In the genomic region with DNA sequence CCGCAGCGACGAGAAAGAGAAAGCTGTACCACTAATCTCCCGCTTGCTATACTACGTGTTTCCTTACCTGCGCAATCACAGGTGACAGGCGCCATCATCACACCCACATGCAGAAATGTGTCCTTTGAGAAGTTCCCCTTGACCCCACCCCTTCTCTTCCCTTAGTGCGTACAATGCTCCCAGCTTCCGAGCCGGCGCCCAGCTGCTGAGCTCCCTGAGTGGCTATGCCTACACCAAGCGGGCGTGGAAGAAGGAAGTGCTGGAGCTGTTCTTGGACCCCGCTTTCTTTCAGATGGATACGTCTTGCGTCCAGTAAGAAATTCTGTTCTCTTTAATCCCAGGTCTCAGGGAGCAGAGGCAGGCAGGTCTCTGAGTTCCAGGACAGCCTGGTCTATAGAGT, we compare ENCODE assay signal across 15 mouse cellular contexts.
"Had no signal": no experiment of that assay in that cellular context is flagged by ENCODE, and none has a peak within 500 bp of the region (broad histone marks: within the 10 kb centered on the region; RNA-seq: fewer than 3 reads in every experiment).

No protein-coding gene starts in this region.

- H3K4me3 ChIP-seq: neural tube, embryonic 15.5 days; stomach, embryonic 15.5 days had no signal

- H3K9ac ChIP-seq: neural tube, embryonic 15.5 days; stomach, embryonic 15.5 days had no signal

- H3K27me3 ChIP-seq: neural tube, embryonic 15.5 days; stomach, embryonic 15.5 days had no signal

- H3K4me1 ChIP-seq: neural tube, embryonic 15.5 days had no signal

- H3K9me3 ChIP-seq: neural tube, embryonic 15.5 days; stomach, embryonic 15.5 days had no signal

- H3K27ac ChIP-seq: neural tube, embryonic 15.5 days; stomach, embryonic 15.5 days; stomach, postnatal 0 days had no signal

- H3K4me2 ChIP-seq: neural tube, embryonic 15.5 days; stomach, embryonic 15.5 days had no signal

- DNase-seq: retina, postnatal 1 day; right cerebral cortex, adult 18-20 months; right cerebral cortex, postnatal 14 days; right cerebral cortex, postnatal 25 days; right cerebral cortex, postnatal 4 days; spleen, adult 18-20 months; thymus, adult 18-20 months; thymus, adult 2 months; thymus, postnatal 14 days; thymus, postnatal 25 days; thymus, postnatal 36 days; thymus, postnatal 4 days had no signal
